Mouse (Mus musculus) stomach, postnatal 0 days (tissue): ENCODE data around the gene Srarp.

Experiments
- CTCF ChIP-seq: IDR thresholded peaks from 2 replicates; pipeline ENCODE4 v1.5.1; 2016; ENCODE audit warnings: antibody characterized with exemption, low read depth, mild to moderate bottlenecking, moderate library complexity
- EP300 ChIP-seq: optimal IDR thresholded peaks from 2 replicates; pipeline ENCODE3; 2016; ENCODE audit warnings: antibody characterized with exemption

GRCm38 (mm10) chr4:141469343-141469742 is 33.4 kb upstream of the Srarp start:
- TF ChIP-seq CTCF: no peak
- no peak for TF ChIP-seq EP300
